Mouse (Mus musculus) urinary bladder, postnatal 14 days (tissue): ENCODE measurements around the gene Heatr1.
A peak's percentile ranks its signal among the peaks of the same experiment; 100 is the strongest.

Experiments
- DNase-seq: peaks from one replicate; pipeline ENCODE4 v3.0.0; 2021; ENCODE audit warnings: low spot score

Gene Heatr1

GRCm38 (mm10) chr13:12394609-12395505 is at the start of gene Heatr1:
Gene Heatr1, plus strand, starts transcription at chr13:12395027.
- DNase-seq: peak; percentile 93

- DNase-seq: no peak
These were observed 48.0 kb upstream of the Heatr1 start for GRCm38 (mm10) chr13:12346837-12347236.

GRCm38 (mm10) chr13:12349197-12349824 is 45.5 kb upstream of the Heatr1 start:
- DNase-seq: no peak

GRCm38 (mm10) chr13:12356184-12356583 is 38.6 kb upstream of the Heatr1 start:
- no peak for DNase-seq

- no peak for DNase-seq
These were observed 37.3 kb upstream of the Heatr1 start for GRCm38 (mm10) chr13:12357554-12357953.

- DNase-seq: no peak
These were observed 33.3 kb upstream of the Heatr1 start for GRCm38 (mm10) chr13:12361486-12361885.

GRCm38 (mm10) chr13:12369041-12369621 is 25.7 kb upstream of the Heatr1 start:
- DNase-seq: peak; percentile 6

- no peak for DNase-seq
These were observed 24.9 kb upstream of the Heatr1 start for GRCm38 (mm10) chr13:12369930-12370329.

GRCm38 (mm10) chr13:12372755-12373154 is 22.1 kb upstream of the Heatr1 start:
- DNase-seq: no peak

- no peak for DNase-seq
These were observed 18.0 kb upstream of the Heatr1 start for GRCm38 (mm10) chr13:12376778-12377177.

GRCm38 (mm10) chr13:12384796-12385195 is 10.0 kb upstream of the Heatr1 start:
- no peak for DNase-seq

GRCm38 (mm10) chr13:12386286-12386685 is 8.5 kb upstream of the Heatr1 start:
- no peak for DNase-seq

- peak; percentile 6 for DNase-seq
These were observed 744 bp downstream of the Heatr1 start for GRCm38 (mm10) chr13:12395571-12395970.

- no peak for DNase-seq
These were observed 13.7 kb downstream of the Heatr1 start for GRCm38 (mm10) chr13:12408343-12409066.

GRCm38 (mm10) chr13:12412016-12412415 is 17.2 kb downstream of the Heatr1 start:
- DNase-seq: no peak

GRCm38 (mm10) chr13:12420596-12420995 is 25.8 kb downstream of the Heatr1 start:
- DNase-seq: no peak

GRCm38 (mm10) chr13:12428556-12428955 is 33.7 kb downstream of the Heatr1 start:
- DNase-seq: no peak

- no peak for DNase-seq
These were observed 39.0 kb downstream of the Heatr1 start for GRCm38 (mm10) chr13:12433843-12434242.

GRCm38 (mm10) chr13:12439586-12439985 is 44.8 kb downstream of the Heatr1 start:
- no peak for DNase-seq

GRCm38 (mm10) chr13:12440813-12441212 is 46.0 kb downstream of the Heatr1 start:
- DNase-seq: no peak

- DNase-seq: peak; percentile 16
These were observed 47.3 kb downstream of the Heatr1 start for GRCm38 (mm10) chr13:12442008-12442587.

GRCm38 (mm10) chr13:12453150-12453549 is 58.3 kb downstream of the Heatr1 start:
- DNase-seq: no peak
